Mouse (Mus musculus): ENCODE data around the gene Gabbr2. TPM values are rescaled to one million over a fixed set of nuclear protein-coding genes. Genes with fewer than 3 reads are reported as not detected.

The Gabbr2 gene
- total RNA-seq, 1 experiment from 2014 or later, result 0.27 TPM

DNA sequence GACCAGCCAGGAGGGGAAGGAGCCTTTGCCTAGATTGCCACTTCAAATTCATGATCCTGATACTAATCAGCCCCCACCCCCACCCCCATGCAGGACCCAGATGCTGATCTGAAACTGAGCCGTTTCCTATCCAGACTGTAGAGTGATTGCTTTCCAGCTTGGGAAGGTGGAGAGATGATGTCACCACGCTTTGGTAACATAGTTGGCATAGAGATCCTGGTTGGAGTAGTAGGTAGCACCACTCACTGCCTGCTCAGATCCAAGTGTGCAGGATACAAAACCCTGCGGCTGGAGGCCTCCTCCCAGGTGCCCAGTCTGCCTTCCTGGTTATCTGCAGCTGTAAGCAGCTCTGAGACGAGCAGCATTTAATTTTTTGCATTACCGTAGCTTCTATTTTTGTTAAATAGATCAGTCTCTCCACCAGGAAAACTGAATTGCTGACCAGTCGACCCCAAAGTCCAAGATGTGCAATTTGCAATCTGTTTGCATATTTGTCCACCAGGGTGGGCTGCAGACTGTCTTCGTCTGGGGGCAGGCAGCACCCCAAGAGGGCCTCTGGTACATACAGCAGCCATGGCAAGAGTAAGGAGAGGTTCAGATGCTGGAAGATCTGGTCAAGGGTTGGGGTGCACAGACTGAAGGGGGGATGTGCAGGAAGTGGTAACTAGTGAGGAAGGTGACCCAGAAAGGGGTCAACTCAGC is 233.2 kb downstream of the Gabbr2 start:
- DNase-seq, result no peak

DNA sequence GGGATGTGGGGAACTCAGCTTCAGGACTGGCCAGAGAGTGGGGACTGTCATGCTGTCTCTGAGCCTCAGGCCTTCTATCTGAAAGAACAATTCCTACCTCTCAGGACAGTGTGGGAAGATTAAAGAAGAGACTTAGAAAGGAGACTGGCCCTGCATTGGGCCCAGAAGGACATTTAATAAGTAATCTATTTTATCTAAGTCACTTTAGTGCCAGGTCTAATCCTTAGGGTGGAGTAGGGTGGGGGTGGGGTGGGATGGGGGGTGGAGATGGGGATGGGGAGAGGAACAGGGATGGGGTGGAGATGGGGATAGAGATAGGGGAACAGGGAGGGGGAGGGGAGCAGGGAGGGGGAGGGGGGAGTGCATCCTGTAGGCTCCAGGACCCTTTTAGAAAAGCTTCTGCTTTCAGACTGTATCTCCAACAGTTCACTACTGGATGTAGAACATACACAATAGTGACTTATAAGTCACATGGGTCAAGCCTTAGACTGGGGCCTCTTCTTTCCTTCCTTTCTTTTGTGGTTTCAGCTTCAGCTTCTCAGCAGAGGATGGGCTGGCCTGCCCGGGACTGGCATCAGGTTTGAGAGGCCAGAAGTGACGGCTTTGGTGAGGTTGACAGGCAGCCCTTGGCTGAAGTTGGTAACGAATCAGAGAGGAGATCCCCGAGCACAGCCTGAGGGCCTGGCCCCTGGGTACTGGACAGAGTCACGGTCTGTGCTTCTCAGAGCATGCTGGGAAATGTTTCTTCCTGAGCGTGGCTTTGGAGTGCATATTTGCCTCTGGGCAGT is 237.1 kb downstream of the Gabbr2 start:
- DNase-seq, result no peak

DNA sequence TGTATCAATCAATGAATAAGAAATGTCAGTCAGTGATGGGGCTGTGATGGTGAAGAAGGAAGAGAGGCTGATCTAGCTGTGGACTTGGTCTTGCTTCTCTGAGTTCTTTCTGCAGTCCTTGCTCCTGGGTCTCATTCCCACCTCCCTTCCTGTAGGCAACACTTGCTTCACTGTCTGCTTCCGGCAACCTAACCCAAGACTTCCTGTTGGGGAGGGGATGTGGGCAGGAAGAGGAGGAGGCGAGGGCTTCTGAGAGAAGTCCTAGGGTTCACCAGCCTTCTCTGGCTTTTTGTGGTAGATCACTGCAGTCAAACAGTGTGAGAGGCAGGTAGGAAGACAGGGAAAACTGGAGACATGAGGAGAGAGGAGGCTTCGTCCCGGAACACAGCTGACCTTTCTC is 239.4 kb downstream of the Gabbr2 start:
- DNase-seq, result no peak

DNA sequence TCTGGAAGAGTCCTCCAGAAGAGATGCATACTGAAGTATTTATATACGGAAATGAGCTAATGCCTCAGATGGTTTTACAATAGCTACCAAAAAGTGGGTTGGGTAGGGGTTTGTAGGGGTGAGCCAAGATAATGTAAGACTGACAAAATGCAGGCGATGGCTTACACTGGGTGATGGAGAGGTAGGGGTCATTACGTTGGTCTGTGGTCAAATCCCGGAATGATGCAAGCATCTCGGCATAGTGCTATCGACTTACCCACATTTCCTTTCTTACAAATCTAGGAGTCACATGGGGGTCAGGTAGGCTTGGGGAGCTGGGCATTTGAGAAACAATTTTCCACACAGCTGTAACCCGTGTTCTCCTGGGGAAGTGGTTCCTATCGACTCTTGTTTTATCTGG is 242.7 kb downstream of the Gabbr2 start:
- DNase-seq, result no peak

GRCm38 (mm10) chr4:46747007-46747746 is 244.5 kb downstream of the Gabbr2 start:
- DNase-seq, result no peak

GRCm38 (mm10) chr4:46745536-46745935 is 246.1 kb downstream of the Gabbr2 start:
- no peak for DNase-seq

- DNase-seq, result no peak
Measured at GRCm38 (mm10) chr4:46744583-46745155, 247.0 kb downstream of the Gabbr2 start.

DNA sequence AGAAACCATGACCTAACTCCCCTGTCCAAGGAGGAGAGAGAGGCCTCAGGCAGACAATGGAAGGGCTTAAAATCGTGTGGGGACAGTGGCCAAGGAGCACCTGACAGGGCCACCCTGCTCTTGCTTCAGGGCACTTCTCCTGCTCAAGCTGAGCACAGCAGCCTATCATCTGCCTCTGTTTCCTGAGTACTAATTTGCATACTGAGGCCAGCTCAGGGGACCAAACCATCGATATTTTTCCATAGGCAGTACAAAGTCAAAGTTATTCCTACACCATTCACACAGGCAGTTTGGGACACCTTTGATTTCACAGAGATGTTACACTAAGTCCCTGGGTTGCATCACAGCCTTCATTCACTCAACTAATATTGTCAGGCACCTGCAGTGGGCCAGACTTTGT is 249.1 kb downstream of the Gabbr2 start:
- no peak for DNase-seq

- DNase-seq, result no peak
Measured at GRCm38 (mm10) chr4:46736910-46737511, 254.7 kb downstream of the Gabbr2 start.

DNA sequence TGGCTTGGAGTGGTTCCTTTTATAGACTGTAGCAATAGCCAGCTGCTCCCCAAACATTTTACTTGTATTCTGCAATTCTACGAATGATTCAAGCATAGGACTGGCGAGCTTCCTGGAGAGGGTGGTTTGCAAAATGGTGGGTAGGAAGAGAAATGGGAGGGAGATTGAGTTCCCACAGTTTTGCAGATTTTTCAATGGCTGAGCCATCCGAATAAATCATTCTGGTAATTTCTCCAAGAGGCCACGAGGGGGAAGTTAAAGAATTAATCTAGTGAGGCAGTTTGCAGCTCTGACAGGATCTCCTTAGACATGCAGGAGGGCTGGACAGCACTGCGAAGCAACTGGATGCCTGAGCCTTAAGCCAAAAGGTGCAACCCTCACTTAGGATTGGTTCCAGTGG is 256.8 kb downstream of the Gabbr2 start:
- DNase-seq, result no peak

DNA sequence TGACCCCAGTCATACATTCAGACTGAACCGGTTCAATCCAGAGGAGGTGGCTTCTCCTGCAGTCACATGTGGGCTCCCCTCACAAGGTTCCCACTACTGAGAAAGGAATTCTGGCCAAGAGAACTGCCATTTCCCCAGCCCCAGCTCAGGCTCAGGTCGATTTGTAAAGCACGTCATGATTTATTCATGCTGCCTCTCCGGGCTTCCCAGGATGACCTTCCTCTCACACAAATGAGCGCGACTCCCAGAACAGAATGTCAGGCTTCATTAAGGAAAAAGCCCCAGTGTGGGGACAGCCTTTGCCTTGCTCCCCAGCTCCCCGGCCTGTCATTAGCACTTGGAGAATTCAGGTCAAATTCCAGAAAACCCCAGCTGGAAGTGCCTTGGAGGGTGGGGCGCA is 260.1 kb downstream of the Gabbr2 start:
- DNase-seq, result no peak

DNA sequence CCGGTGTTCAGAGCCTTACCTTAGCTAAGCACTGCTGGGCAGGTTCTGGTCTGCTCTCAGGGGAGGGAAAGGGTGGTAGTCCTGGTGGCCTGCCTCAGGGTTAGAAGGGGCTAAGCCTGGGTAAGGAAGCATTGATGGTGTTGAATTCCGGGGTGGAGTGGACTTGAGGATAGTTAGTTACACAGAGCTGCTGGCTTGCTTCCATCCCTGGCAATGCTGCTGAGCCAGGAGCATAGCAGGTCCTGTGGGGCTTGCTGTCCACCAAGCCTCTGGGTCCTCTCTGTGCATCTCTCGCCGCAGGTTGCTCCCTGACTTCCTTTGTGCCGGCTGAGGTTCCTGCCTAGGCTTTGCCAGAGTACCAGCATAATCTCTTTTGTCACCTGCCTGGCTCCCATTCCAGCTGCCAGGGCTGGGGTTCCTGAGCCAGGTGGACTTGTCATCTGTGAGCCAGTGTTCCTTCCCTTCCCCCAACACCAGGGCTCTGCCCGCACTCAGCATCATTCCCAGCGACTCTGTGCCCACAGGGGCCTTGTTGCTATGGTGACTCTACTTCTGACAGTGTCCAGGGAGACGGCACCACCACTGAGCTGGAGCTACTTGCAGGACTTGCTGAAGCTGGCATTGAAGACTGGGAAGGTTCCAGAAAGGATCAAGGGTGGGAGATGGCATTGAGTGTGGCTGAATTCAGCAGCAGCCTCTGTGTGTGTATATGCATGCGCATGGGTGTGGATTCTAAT is 262.2 kb downstream of the Gabbr2 start:
- no peak for DNase-seq

DNA sequence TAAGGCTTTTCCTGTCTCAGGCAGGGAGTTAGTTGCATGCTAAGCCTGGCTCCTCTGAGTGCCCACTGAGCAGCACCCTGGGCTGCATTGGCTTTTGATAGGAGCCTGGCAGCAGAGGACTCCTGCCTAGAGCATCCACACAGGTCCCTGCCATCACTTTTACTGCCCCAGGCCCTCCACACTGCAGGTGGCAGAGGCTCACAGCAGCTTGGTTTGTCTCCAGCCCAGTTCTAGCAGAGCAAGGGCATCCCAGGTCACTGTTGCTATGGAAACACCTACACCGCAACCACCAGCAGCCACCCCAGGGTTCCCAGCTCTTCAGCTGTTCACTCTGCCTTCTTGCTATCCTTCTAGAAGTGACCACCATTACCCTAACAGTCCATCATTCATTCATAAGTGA is 263.4 kb downstream of the Gabbr2 start:
- no peak for DNase-seq

GRCm38 (mm10) chr4:46727153-46727552 is 264.5 kb downstream of the Gabbr2 start:
- DNase-seq, result no peak

DNA sequence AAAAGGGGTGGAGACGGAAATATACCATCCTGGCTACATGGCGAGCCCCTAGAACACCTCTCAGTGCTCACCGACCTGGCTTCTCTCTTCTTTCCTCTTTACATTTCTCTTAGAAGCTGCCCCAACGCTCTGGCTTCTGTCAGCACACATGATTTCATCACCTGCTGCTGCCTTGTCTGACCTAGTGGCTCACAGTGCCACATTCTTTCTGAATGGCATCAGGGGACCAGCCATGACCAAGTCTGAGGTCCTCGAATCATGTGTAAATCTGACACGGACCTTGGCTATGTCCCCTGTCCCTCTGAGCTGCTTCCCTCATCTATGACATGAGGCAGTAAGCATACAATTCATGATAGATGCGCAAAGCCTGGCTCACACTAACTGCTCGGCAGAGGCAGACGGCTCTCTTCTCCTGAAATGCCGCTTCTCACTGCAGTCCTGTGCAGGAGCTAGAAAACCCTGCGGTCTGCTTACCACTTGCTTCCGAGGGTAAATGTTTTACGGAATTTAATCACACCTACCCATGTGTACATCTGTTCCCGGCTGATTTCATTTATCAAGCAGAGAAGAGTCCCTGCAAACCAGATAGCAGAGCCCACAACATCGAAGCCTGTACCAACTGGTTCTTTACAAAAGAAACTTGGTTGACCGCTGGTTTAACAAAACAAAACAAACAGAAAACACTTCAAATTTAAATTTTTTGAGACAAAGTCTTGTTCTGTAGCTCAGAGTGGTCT is 270.7 kb downstream of the Gabbr2 start:
- no peak for DNase-seq

- no peak for DNase-seq
Measured at GRCm38 (mm10) chr4:46720070-46720469, 271.6 kb downstream of the Gabbr2 start.

DNA sequence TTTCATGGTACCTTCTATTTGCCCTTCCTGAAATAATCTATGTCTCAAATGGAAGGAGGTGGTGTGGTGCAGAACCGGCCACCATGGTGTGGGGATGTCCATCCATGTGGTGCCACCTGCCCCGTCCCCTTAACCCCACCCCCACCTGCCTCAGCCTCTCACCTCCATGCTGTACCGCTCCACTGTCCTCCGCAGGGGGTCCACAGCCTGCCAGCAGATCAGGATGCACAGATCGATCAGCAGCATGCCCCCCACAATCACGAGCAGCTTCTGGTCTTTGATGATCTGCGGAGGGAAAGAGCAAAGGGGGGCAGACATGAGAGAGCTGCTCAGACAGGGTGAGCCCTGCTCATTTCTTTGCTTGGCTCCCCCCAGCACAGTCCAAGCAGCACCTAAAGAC is 273.0 kb downstream of the Gabbr2 start:
- DNase-seq, result no peak

DNA sequence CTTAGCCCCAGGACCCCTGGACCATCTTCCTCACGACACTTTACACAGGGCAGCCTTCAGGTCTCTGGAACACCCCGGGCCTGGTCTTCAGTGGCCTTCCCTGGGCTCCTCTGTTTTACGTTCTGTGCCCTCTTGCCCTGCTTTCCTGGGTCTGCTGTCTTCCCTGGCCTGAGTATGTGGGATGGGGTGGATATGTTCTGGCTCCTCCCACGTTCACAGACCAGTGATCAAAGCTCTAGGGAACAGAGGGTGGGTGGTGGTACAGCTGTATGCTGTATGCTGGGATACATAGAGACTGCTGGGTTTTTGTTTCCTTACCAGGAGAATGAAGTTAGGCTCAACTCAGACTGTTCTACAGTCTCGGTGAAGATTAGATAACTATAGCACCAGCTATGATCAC is 274.5 kb downstream of the Gabbr2 start:
- no peak for DNase-seq

- DNase-seq, result no peak
Measured at GRCm38 (mm10) chr4:46716361-46716760, 275.3 kb downstream of the Gabbr2 start.

DNA sequence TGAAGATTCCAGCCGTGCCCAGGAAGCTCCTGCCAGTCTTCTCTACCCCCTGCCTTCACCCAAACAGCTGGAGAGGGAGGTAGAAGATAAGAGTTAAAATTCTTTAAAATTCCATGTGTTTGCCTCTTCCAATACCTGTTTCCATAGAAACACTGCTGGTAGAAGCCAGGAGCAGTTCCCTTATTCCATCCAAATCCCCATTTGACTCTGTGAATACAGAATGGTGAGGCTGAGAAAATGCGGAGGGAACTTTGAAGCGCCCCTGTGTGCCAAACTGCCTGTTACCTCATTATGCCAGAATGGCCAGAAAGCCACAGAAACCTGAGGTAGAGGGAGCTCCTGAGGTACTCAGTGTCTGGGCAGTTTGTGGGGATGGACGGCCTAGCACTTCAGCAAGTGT is 281.1 kb downstream of the Gabbr2 start:
- no peak for DNase-seq

DNA sequence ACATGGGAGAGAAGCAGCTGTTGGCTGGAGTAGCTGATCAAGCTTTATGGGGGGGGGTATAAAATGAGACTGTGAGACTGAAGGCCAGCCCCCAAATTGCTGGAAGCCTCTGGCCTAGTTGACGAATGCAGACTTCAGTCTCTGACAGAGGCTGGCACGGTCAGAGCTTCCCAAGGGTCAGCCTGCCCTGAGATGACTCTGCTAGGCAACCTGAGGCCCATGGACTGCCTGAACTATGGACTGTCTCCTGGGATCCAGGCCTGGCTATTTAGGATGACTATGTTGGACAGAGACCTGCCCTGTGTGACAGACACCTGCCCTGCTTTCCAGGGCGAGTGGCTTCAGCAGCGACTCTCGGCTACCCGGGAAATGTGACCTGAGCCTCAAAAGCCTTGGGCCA is 281.7 kb downstream of the Gabbr2 start:
- no peak for DNase-seq
